Mouse (Mus musculus) bone marrow, adult 2 months (tissue): ENCODE measurements around the gene Slc6a5.

Experiments used
- CTCF ChIP-seq: fragments of 200-500 bp; IDR thresholded peaks from 2 replicates; pipeline ENCODE4 v1.5.1; 2011; ENCODE audit warnings: low read length, control low read depth; ENCODE audit not compliant: control insufficient read depth, insufficient read depth
- POLR2A ChIP-seq: fragments of 200-500 bp; IDR thresholded peaks from 2 replicates; pipeline ENCODE4 v1.6.1; 2011; ENCODE audit warnings: low read depth, mild to moderate bottlenecking, control low read depth, low read length, borderline replicate concordance; ENCODE audit not compliant: control insufficient read depth

GRCm38 (mm10) chr7:49981511-49982227, 71.7 kb downstream of the Slc6a5 start:
- TF ChIP-seq CTCF = no peak
- no peak for TF ChIP-seq POLR2A
